Mouse (Mus musculus) urinary bladder, postnatal 14 days (tissue): ENCODE measurements at regions not wholly inside any gene's neighbourhood (a gene's known extent, or its start where the extent isn't known, plus 50 kb on each side); places are given as distances from the start of the nearest gene placed in this dataset.

Experiments
- DNase-seq: peaks from one replicate; pipeline ENCODE4 v3.0.0; 2021; ENCODE audit warnings: low spot score

- no peak for DNase-seq
Observed at GRCm38 (mm10) chr12:109272101-109272500, 180.5 kb upstream of the Dlk1 start.

GRCm38 (mm10) chr12:109314850-109315249 is 137.8 kb upstream of the Dlk1 start:
- DNase-seq: no peak

- DNase-seq: no peak
Observed at GRCm38 (mm10) chr12:109325986-109326385, 126.6 kb upstream of the Dlk1 start.

GRCm38 (mm10) chr12:109371327-109371726 is 81.3 kb upstream of the Dlk1 start:
- DNase-seq: no peak

- DNase-seq: no peak
Observed at GRCm38 (mm10) chr12:109385794-109386193, 66.8 kb upstream of the Dlk1 start.

- DNase-seq: no peak
Observed at GRCm38 (mm10) chr12:109388791-109389190, 63.8 kb upstream of the Dlk1 start.

GRCm38 (mm10) chr12:109390388-109390920 is 62.2 kb upstream of the Dlk1 start:
- DNase-seq: no peak

- no peak for DNase-seq
Observed at GRCm38 (mm10) chr12:109390978-109391377, 61.6 kb upstream of the Dlk1 start.

GRCm38 (mm10) chr12:109393326-109393725 is 59.3 kb upstream of the Dlk1 start:
- no peak for DNase-seq

GRCm38 (mm10) chr12:109393795-109394194 is 58.8 kb upstream of the Dlk1 start:
- DNase-seq: peak; percentile 78

GRCm38 (mm10) chr12:109394396-109394795 is 58.2 kb upstream of the Dlk1 start:
- DNase-seq: no peak

GRCm38 (mm10) chr12:109396614-109397013 is 56.0 kb upstream of the Dlk1 start:
- DNase-seq: no peak

- no peak for DNase-seq
Observed at GRCm38 (mm10) chr12:109397175-109398058, 55.2 kb upstream of the Dlk1 start.

GRCm38 (mm10) chr12:109398473-109398872 is 54.1 kb upstream of the Dlk1 start:
- DNase-seq: no peak

GRCm38 (mm10) chr12:109398951-109399350 is 53.7 kb upstream of the Dlk1 start:
- DNase-seq: no peak

- DNase-seq: peak; percentile 41
Observed at GRCm38 (mm10) chr12:109399591-109399990, 53.0 kb upstream of the Dlk1 start.

- DNase-seq: no peak
Observed at GRCm38 (mm10) chr12:109400041-109400440, 52.6 kb upstream of the Dlk1 start.

- DNase-seq: no peak
Observed at GRCm38 (mm10) chr12:109400936-109401586, 51.6 kb upstream of the Dlk1 start.

- no peak for DNase-seq
Observed at GRCm38 (mm10) chr12:109401696-109402095, 50.9 kb upstream of the Dlk1 start.

GRCm38 (mm10) chr12:109402226-109402625 is 50.4 kb upstream of the Dlk1 start:
- DNase-seq: peak; percentile 48
